9 mouse cellular contexts compared by ENCODE assay signal in genomic region chr5:143509737-143510136, GRCm38 (mm10). TPM values are rescaled to one million over a fixed set of nuclear protein-coding genes. Genes with fewer than 3 reads are reported as not detected.
DNase-seq lines count a peak whose midpoint lies in the region; ATAC-seq and TF ChIP-seq lines count a peak whose summit lies in the region.
"Had no signal": no experiment of that assay in that cellular context is flagged by ENCODE, and none has a peak within 500 bp of the region (broad histone marks: within the 10 kb centered on the region; RNA-seq: fewer than 3 reads in every experiment).

No protein-coding gene starts in this region.

- no peaks in the 10 kb centered on the region for H3K9me3 ChIP-seq in lung, embryonic 15.5 days
- no peaks in the 10 kb centered on the region for H3K9me3 ChIP-seq in heart, postnatal 0 days (replicated peaks; ENCODE audit: control insufficient read depth, low read length)

- peak; percentile 31 for DNase-seq in adrenal gland, postnatal 10 days
- no peak for DNase-seq in adrenal gland, adult 18-20 months (ENCODE audit: low spot score in 2 of 2)
- no peak for DNase-seq in lung, adult 2 months
- DNase-seq in heart, postnatal 0 days (ENCODE audit: low spot score), result peak; percentile 88
- DNase-seq in left cerebral cortex, adult 9 months (ENCODE audit: low spot score in 2 of 2), result no peak
- DNase-seq in urinary bladder, postnatal 36 days (ENCODE audit: low spot score in 2 of 2), result no peak
- DNase-seq: kidney, postnatal 4 days had no signal

- no peak overlapping the region for H3K9ac ChIP-seq in lung, embryonic 15.5 days
- H3K9ac ChIP-seq in heart, postnatal 0 days (replicated peaks; ENCODE audit: low read depth, low read length), result no peak overlapping the region

- H3K27ac ChIP-seq in lung, embryonic 15.5 days, result no peak overlapping the region
- H3K27ac ChIP-seq in heart, postnatal 0 days (ENCODE audit: low read depth), result peak overlapping the region; percentile 63

- TF ChIP-seq CTCF in lung, adult 2 months (IDR thresholded peaks at IDR 0.05; ENCODE audit: insufficient read depth, low read length), result no peak
- TF ChIP-seq CTCF in heart, postnatal 0 days (IDR thresholded peaks at IDR 0.05; ENCODE audit: low read depth), result no peak

- H3K4me2 ChIP-seq in lung, embryonic 15.5 days, result no peak overlapping the region
- peak overlapping the region; percentile 33 for H3K4me2 ChIP-seq in heart, postnatal 0 days (ENCODE audit: low read depth, low read length)

- H3K4me1 ChIP-seq in lung, embryonic 15.5 days, result 0 out of 2 replicates have a peak, but pooled peaks cover 23% of the 10 kb centered on the region
- peaks cover 50% of the 10 kb centered on the region for H3K4me1 ChIP-seq in lung, adult 2 months (ENCODE audit: control insufficient read depth, insufficient read depth, low read length)
- peaks cover 32% of the 10 kb centered on the region for H3K4me1 ChIP-seq in heart, postnatal 0 days (ENCODE audit: control insufficient read depth, insufficient read depth)

- ATAC-seq in lung, embryonic 15.5 days (ENCODE audit: borderline replicate concordance, extremely low read depth, low FRiP score, low TSS enrichment), result 0 out of 2 replicates have a peak, but pooled peaks have one; percentile 28
- peak; percentile 79 for ATAC-seq in heart, postnatal 0 days (ENCODE audit: insufficient read depth, low read depth)
- peak; percentile 83 for ATAC-seq in megakaryocyte progenitor cell, adult 5-6 weeks (replicated peaks; ENCODE audit: poor library complexity)

- peaks cover 60% of the 10 kb centered on the region for H3K36me3 ChIP-seq in lung, embryonic 15.5 days
- peaks cover 55% of the 10 kb centered on the region for H3K36me3 ChIP-seq in heart, postnatal 0 days (replicated peaks; ENCODE audit: control insufficient read depth, insufficient read depth, low read length)

- no peak overlapping the region for H3K4me3 ChIP-seq in lung, embryonic 15.5 days
- H3K4me3 ChIP-seq in lung, adult 2 months (replicated peaks; ENCODE audit: extremely low read depth, low read depth, low read length), result no peak overlapping the region
- H3K4me3 ChIP-seq in heart, postnatal 0 days (ENCODE audit: low read depth, low read length), result no peak overlapping the region

- no peaks in the 10 kb centered on the region for H3K27me3 ChIP-seq in lung, embryonic 15.5 days
- H3K27me3 ChIP-seq in heart, postnatal 0 days (ENCODE audit: control insufficient read depth, insufficient read depth, low read length), result no peaks in the 10 kb centered on the region

- no peak for TF ChIP-seq EP300 in heart, postnatal 0 days (IDR thresholded peaks at IDR 0.05; ENCODE audit: low read depth)

- no peak for TF ChIP-seq POLR2A in lung, adult 2 months (IDR thresholded peaks at IDR 0.05; ENCODE audit: borderline replicate concordance, extremely low read depth, low read depth, low read length)

- WGBS in lung, embryonic 15.5 days, result 43% methylated on average over 11 of the region's 11 CpGs
- 20% methylated on average over 11 of the region's 11 CpGs for WGBS in lung, adult 2 months
- WGBS in heart, postnatal 0 days, result 7% methylated on average over 11 of the region's 11 CpGs

RNA-seq across cellular contexts. Expression of gene Rac1, which starts 18.1 kb away (rescaled TPM):
- 100 to 1,000 TPM; 345 to 351 TPM for total RNA-seq in adrenal gland, postnatal 10 days (2021)
- 100 to 1,000 TPM; 319 to 385 TPM for total RNA-seq in adrenal gland, adult 18-20 months (2021)
- polyA plus RNA-seq in lung, embryonic 15.5 days (2015; fragmentation: Nextera tagmentation; extraction: Ambion mirVana), result 492 and 506 TPM in 2 replicates
- polyA plus RNA-seq in lung, adult 2 months (2012; rRNA removed), result 228 and 400 TPM in 2 replicates
- 135 and 194 TPM in 2 replicates for total RNA-seq in heart, postnatal 0 days (2014; rRNA removed; ENCODE audit: low replicate concordance)
- 241 and 249 TPM in 2 replicates for polyA plus RNA-seq in heart, postnatal 0 days (2015; fragmentation: Nextera tagmentation; extraction: Ambion mirVana)
- total RNA-seq in megakaryocyte progenitor cell, adult 5-6 weeks (2015), result 654 and 681 TPM in 2 replicates
- 85.9 and 114 TPM in 2 replicates for total RNA-seq in megakaryocyte progenitor cell, adult 5-6 weeks (2017)

RNA-seq across cellular contexts. Expression of gene Daglb, which starts 45.4 kb away (rescaled TPM):
- total RNA-seq in adrenal gland, postnatal 10 days (2021), result 10 to 100 TPM in 1 of 2 experiments, 1 to 10 TPM in 1; 8.8 to 10.7 TPM
- total RNA-seq in adrenal gland, adult 18-20 months (2021), result 10 to 100 TPM; 14.8 to 18.6 TPM
- 7.9 and 8.1 TPM in 2 replicates for polyA plus RNA-seq in lung, embryonic 15.5 days (2015; fragmentation: Nextera tagmentation; extraction: Ambion mirVana)
- 16.5 and 18.1 TPM in 2 replicates for polyA plus RNA-seq in lung, adult 2 months (2012; rRNA removed)
- 11.3 and 12.8 TPM in 2 replicates for total RNA-seq in heart, postnatal 0 days (2014; rRNA removed; ENCODE audit: low replicate concordance)
- polyA plus RNA-seq in heart, postnatal 0 days (2015; fragmentation: Nextera tagmentation; extraction: Ambion mirVana), result 7.9 and 8.0 TPM in 2 replicates
- 13.4 and 15.3 TPM in 2 replicates for total RNA-seq in megakaryocyte progenitor cell, adult 5-6 weeks (2015)
- total RNA-seq in megakaryocyte progenitor cell, adult 5-6 weeks (2017), result 22.7 and 25.9 TPM in 2 replicates

Comparison
In these comparisons a context has a peak if more than half of its experiments do, and no peak if none do; other contexts are left out.
1. DNase-seq: peak in adrenal gland, postnatal 10 days (single experiment) and heart, postnatal 0 days (single experiment); none in adrenal gland, adult 18-20 months (0 of 2), lung, adult 2 months (single experiment), left cerebral cortex, adult 9 months (0 of 2) and urinary bladder, postnatal 36 days (0 of 2).
2. ATAC-seq: peak in every context shown above with its lines; median percentile 83 in megakaryocyte progenitor cell, adult 5-6 weeks; 79 in heart, postnatal 0 days; 28 in lung, embryonic 15.5 days.